Mouse (Mus musculus) lung, postnatal 36 days (tissue): ENCODE results near the gene Ceacam9.
A peak's percentile ranks its signal among the peaks of the same experiment; 100 is the strongest.

Source experiments
- DNase-seq: peaks from one replicate; pipeline ENCODE4 v3.0.0; 2022; ENCODE audit warnings: mixed read lengths

The Ceacam9 gene

GRCm38 (mm10) chr7:16745373-16745772, 23.6 kb downstream of the Ceacam9 start:
- DNase-seq = no peak

- peak; percentile 84 for DNase-seq
Measured at GRCm38 (mm10) chr7:16746093-16746492, 24.4 kb downstream of the Ceacam9 start.

GRCm38 (mm10) chr7:16747656-16748055, 25.9 kb downstream of the Ceacam9 start:
- DNase-seq = no peak

GRCm38 (mm10) chr7:16752016-16752415, 30.3 kb downstream of the Ceacam9 start:
- DNase-seq = peak; percentile 67

GRCm38 (mm10) chr7:16755362-16756017, 33.8 kb downstream of the Ceacam9 start:
- peak; percentile 64 for DNase-seq

- no peak for DNase-seq
Measured at GRCm38 (mm10) chr7:16758872-16759574, 37.3 kb downstream of the Ceacam9 start.

- peak; percentile 74 for DNase-seq
Measured at GRCm38 (mm10) chr7:16760292-16760691, 38.6 kb downstream of the Ceacam9 start.

- peak; percentile 83 for DNase-seq
Measured at GRCm38 (mm10) chr7:16761005-16761481, 39.3 kb downstream of the Ceacam9 start.

- peak; percentile 44 for DNase-seq
Measured at GRCm38 (mm10) chr7:16761630-16762029, 39.9 kb downstream of the Ceacam9 start.

GRCm38 (mm10) chr7:16763463-16764218, 41.9 kb downstream of the Ceacam9 start:
- DNase-seq = peak; percentile 70

GRCm38 (mm10) chr7:16766443-16766842, 44.7 kb downstream of the Ceacam9 start:
- DNase-seq = peak; percentile 42
